Mouse (Mus musculus) forebrain, embryonic 14.5 days (tissue): ENCODE measurements at regions not wholly inside any gene's neighbourhood (a gene's known extent, or its start where the extent isn't known, plus 50 kb on each side); places are given as distances from the start of the nearest gene placed in this dataset.

ENCODE experiments used
- ATAC-seq: fragments of 200-750 bp; cut with Nextera tagmentation; 2 replicates; pipeline ENCODE4 v1.8.0; 2017; ENCODE audit warnings: mild to moderate bottlenecking, moderate library complexity
- DNase-seq: peaks from one replicate; pipeline ENCODE4 v3.0.0-alpha.2; 2015; ENCODE audit warnings: low spot score
- H3K27ac ChIP-seq: fragments of 300-500 bp; sonication (generic); 2 replicates; pipeline ENCODE4 v1.5.1; 2014; ENCODE audit warnings: low read depth, mild to moderate bottlenecking, control low read depth, low read length, moderate library complexity
- H3K27me3 ChIP-seq: fragments of 300-500 bp; sonication (generic); replicated peaks from 2 replicates; pipeline ENCODE4 v1.6.1; 2014; ENCODE audit warnings: low read length, control low read depth, mixed read lengths; ENCODE audit not compliant: control insufficient read depth, insufficient read depth
- H3K36me3 ChIP-seq: fragments of 300-500 bp; sonication (generic); 2 replicates; pipeline ENCODE4 v1.6.1; 2014; ENCODE audit warnings: low read length, control low read depth; ENCODE audit not compliant: control insufficient read depth, insufficient read depth
- H3K4me1 ChIP-seq: fragments of 300-500 bp; sonication (generic); 2 replicates; pipeline ENCODE4 v1.6.1; 2014; ENCODE audit warnings: antibody characterized with exemption, low read length, control low read depth; ENCODE audit not compliant: control insufficient read depth, insufficient read depth
- H3K4me2 ChIP-seq: fragments of 300-500 bp; sonication (generic); 2 replicates; pipeline ENCODE4 v1.6.1; 2014; ENCODE audit warnings: mild to moderate bottlenecking, control low read depth, low read length
- H3K4me3 ChIP-seq: fragments of 300-500 bp; sonication (generic); 2 replicates; pipeline ENCODE4 v1.5.1; 2014; ENCODE audit warnings: low read depth, low read length, control low read depth
- H3K9ac ChIP-seq: fragments of 300-500 bp; sonication (generic); 2 replicates; pipeline ENCODE4 v1.6.1; 2014; ENCODE audit warnings: mild to moderate bottlenecking, low read length, control low read depth, moderate library complexity
- H3K9me3 ChIP-seq: fragments of 300-500 bp; sonication (generic); replicated peaks from 2 replicates; pipeline ENCODE4 v1.6.1; 2016; ENCODE audit warnings: low read length, control low read depth, mixed read lengths; ENCODE audit not compliant: control insufficient read depth
- WGBS: fragments of 180-500 bp; shearing (Covaris S2); extraction: QIAGEN DNeasy Blood & Tissue Kit; methylation state at CpG from one replicate; pipeline ENCODE4 v1.1.7; 2014; 5-methylcytosine and 5-hydroxymethylcytosine counted together

DNA sequence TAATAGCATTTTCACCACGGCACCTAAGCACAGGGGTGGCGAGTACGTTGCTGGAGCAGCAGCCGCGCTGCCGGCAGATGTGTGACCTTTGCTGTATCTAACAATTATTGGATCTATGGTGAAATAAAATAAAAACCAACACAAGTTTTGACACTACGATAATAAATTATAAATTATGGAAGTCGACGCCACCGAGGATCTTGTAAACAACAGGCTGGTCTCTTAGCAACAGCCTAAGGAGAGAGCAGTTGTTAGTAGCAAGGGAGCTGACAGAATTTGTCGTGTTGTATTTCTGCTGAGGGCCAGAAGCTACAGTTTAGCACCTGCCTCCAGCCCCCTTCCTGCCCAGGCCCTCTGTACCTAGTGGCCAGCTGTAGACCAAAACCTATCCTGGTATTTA, 535.8 kb upstream of the 3110018I06Rik start:
- DNase-seq (peak; percentile 55), ATAC-seq (no peak)
- Histone ChIP-seq H3K9ac (no peak overlapping the region), H3K9me3 (no peaks in the 10 kb centered on the region), H3K27me3 (no peaks in the 10 kb centered on the region), H3K4me2 (no peak overlapping the region), H3K27ac (0 out of 2 replicates have a peak overlapping the region, but pooled peaks have one; percentile 5), H3K4me1 (peaks cover 30% of the 10 kb centered on the region), H3K36me3 (no peaks in the 10 kb centered on the region), H3K4me3 (no peak overlapping the region)
- 80% methylated on average over 11 of the region's 11 CpGs for WGBS

DNA sequence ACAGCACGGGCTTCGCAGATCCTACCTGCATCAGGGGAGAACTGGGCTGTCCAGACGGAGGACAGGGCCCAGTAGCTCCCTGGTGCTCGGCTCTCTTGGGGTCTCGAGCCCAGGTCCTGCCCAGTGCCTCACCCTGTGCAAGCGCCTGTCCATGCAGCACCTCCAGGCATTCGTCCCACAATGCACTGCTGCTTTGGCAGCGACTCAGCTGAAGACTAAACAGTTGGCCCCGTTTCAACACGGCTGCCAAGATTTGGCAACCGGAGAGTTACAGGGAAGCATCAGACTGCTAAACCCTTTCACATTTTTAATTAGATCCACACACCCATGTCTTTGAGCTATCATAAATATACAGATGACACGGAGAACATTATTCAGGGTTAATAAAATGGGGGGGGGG, 532.7 kb upstream of the 3110018I06Rik start:
- DNase-seq (peak; percentile 97), ATAC-seq (peak; percentile 90)
- Histone ChIP-seq H3K4me3 (no peak overlapping the region), H3K4me1 (peaks cover 30% of the 10 kb centered on the region), H3K9ac (0 out of 2 replicates have a peak overlapping the region, but pooled peaks have one; percentile 41), H3K27me3 (no peaks in the 10 kb centered on the region), H3K36me3 (no peaks in the 10 kb centered on the region), H3K27ac (peak overlapping the region; percentile 85), H3K4me2 (no peak overlapping the region), H3K9me3 (no peaks in the 10 kb centered on the region)
- 33% methylated on average over 12 of the region's 12 CpGs for WGBS

- no peak overlapping the region for H3K4me2 ChIP-seq
- H3K4me3 ChIP-seq, result no peak overlapping the region
- no peaks in the 10 kb centered on the region for H3K27me3 ChIP-seq
- H3K4me1 ChIP-seq, result peaks cover 30% of the 10 kb centered on the region
- H3K9me3 ChIP-seq, result no peaks in the 10 kb centered on the region
- no peaks in the 10 kb centered on the region for H3K36me3 ChIP-seq
- DNase-seq, result peak; percentile 55
- ATAC-seq, result peak; percentile 70
- peak overlapping the region; percentile 85 for H3K27ac ChIP-seq
- WGBS, result 51% methylated on average over 6 of the region's 6 CpGs
- H3K9ac ChIP-seq, result 0 out of 2 replicates have a peak overlapping the region, but pooled peaks have one; percentile 7
These were observed 532.2 kb upstream of the 3110018I06Rik start for GRCm38 (mm10) chr12:106956266-106956665.

DNA sequence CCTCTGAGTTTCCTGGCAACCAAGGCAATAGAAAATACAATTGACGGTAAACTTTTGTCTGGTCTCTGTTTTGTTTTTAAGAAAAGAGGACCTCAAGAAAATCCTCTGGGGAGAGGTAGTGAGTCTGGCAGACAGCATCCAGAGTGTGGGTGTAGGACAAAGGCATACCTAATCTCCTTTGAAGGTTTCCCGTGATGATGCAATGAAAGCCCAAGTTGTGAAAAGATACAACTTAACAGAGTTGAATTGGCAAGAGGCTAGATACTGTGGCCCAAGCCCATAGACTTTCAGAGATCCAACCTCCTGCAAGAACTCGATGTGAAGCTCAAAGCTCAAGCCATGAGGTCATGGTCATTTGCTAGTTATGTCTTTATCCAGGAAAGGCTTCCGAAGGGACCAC, 526.4 kb upstream of the 3110018I06Rik start:
- no peaks in the 10 kb centered on the region for H3K4me1 ChIP-seq
- no peaks in the 10 kb centered on the region for H3K27me3 ChIP-seq
- H3K9ac ChIP-seq, result no peak overlapping the region
- ATAC-seq (no peak), DNase-seq (no peak)
- 70% methylated on average over 4 of the region's 4 CpGs for WGBS
- H3K9me3 ChIP-seq, result peaks cover 4% of the 10 kb centered on the region
- no peak overlapping the region for H3K4me2 ChIP-seq
- no peak overlapping the region for H3K27ac ChIP-seq
- no peaks in the 10 kb centered on the region for H3K36me3 ChIP-seq
- no peak overlapping the region for H3K4me3 ChIP-seq

- DNase-seq (no peak), ATAC-seq (no peak)
- Histone ChIP-seq H3K4me3 (no peak overlapping the region), H3K9me3 (peaks cover 4% of the 10 kb centered on the region), H3K9ac (no peak overlapping the region), H3K4me2 (no peak overlapping the region), H3K4me1 (no peaks in the 10 kb centered on the region), H3K27me3 (no peaks in the 10 kb centered on the region), H3K27ac (no peak overlapping the region), H3K36me3 (no peaks in the 10 kb centered on the region)
- 68% methylated on average over 5 of the region's 5 CpGs for WGBS
These were observed 524.7 kb upstream of the 3110018I06Rik start for GRCm38 (mm10) chr12:106963762-106964161.

GRCm38 (mm10) chr12:106969873-106970272, 518.6 kb upstream of the 3110018I06Rik start:
- Histone ChIP-seq H3K4me1 (no peaks in the 10 kb centered on the region), H3K4me2 (no peak overlapping the region), H3K4me3 (no peak overlapping the region), H3K27me3 (no peaks in the 10 kb centered on the region), H3K36me3 (no peaks in the 10 kb centered on the region), H3K9me3 (no peaks in the 10 kb centered on the region), H3K9ac (no peak overlapping the region), H3K27ac (no peak overlapping the region)
- DNase-seq (no peak), ATAC-seq (no peak)
- WGBS, result 70% methylated on average over 5 of the region's 5 CpGs

GRCm38 (mm10) chr12:106992421-106992820, 496.0 kb upstream of the 3110018I06Rik start:
- DNase-seq (no peak), ATAC-seq (no peak)
- Histone ChIP-seq H3K4me2 (no peak overlapping the region), H3K27me3 (no peaks in the 10 kb centered on the region), H3K9me3 (no peaks in the 10 kb centered on the region), H3K9ac (no peak overlapping the region), H3K36me3 (no peaks in the 10 kb centered on the region), H3K4me3 (no peak overlapping the region), H3K27ac (no peak overlapping the region), H3K4me1 (no peaks in the 10 kb centered on the region)
- 73% methylated on average over 3 of the region's 3 CpGs for WGBS

- H3K4me1 ChIP-seq, result no peaks in the 10 kb centered on the region
- H3K27ac ChIP-seq, result no peak overlapping the region
- H3K36me3 ChIP-seq, result no peaks in the 10 kb centered on the region
- no peaks in the 10 kb centered on the region for H3K9me3 ChIP-seq
- H3K4me2 ChIP-seq, result no peak overlapping the region
- DNase-seq, result no peak
- WGBS, result 75% methylated on average over 4 of the region's 4 CpGs
- H3K27me3 ChIP-seq, result no peaks in the 10 kb centered on the region
- no peak for ATAC-seq
- H3K9ac ChIP-seq, result no peak overlapping the region
- H3K4me3 ChIP-seq, result no peak overlapping the region
These were observed 495.4 kb upstream of the 3110018I06Rik start for GRCm38 (mm10) chr12:106993011-106993410.

- H3K27me3 ChIP-seq, result no peaks in the 10 kb centered on the region
- no peak overlapping the region for H3K4me3 ChIP-seq
- 44% methylated on average over 20 of the region's 20 CpGs for WGBS
- no peaks in the 10 kb centered on the region for H3K36me3 ChIP-seq
- no peak overlapping the region for H3K9ac ChIP-seq
- H3K4me1 ChIP-seq, result peaks cover 10% of the 10 kb centered on the region; the same call in 1 of the 2 replicates
- H3K9me3 ChIP-seq, result no peaks in the 10 kb centered on the region
- H3K27ac ChIP-seq, result peak overlapping the region; percentile 14; the same call in 1 of the 2 replicates
- ATAC-seq, result peak; percentile 52; the same call in 1 of the 2 replicates
- H3K4me2 ChIP-seq, result 0 out of 2 replicates have a peak overlapping the region, but pooled peaks have one; percentile 7
- DNase-seq, result peak; percentile 73
These were observed 477.2 kb upstream of the 3110018I06Rik start for GRCm38 (mm10) chr12:107010995-107011786.
